Mouse (Mus musculus) bone marrow, adult 2 months (tissue): ENCODE data around the gene Pros1. TPM values are rescaled to one million over a fixed set of nuclear protein-coding genes. Genes with fewer than 3 reads are reported as not detected.

ENCODE experiments used
- H3K27ac ChIP-seq: fragments of 200-500 bp; 2 replicates; pipeline ENCODE4 v1.5.1; 2012; ENCODE audit warnings: low read depth, mild to moderate bottlenecking, control low read depth, inconsistent platforms, low read length; ENCODE audit not compliant: control insufficient read depth, poor library complexity, insufficient read depth
- H3K4me1 ChIP-seq: fragments of 200-500 bp; 2 replicates; pipeline ENCODE4 v1.6.1; 2011; ENCODE audit warnings: low read length; ENCODE audit not compliant: control insufficient read depth, insufficient read depth
- H3K4me3 ChIP-seq: fragments of 200-500 bp; replicated peaks from 2 replicates; pipeline ENCODE3; 2011; ENCODE audit warnings: mild to moderate bottlenecking, low read depth, low read length, control low read depth; ENCODE audit not compliant: control insufficient read depth
- CTCF ChIP-seq: fragments of 200-500 bp; IDR thresholded peaks from 2 replicates; pipeline ENCODE4 v1.5.1; 2011; ENCODE audit warnings: low read length, control low read depth; ENCODE audit not compliant: control insufficient read depth, insufficient read depth
- POLR2A ChIP-seq: fragments of 200-500 bp; IDR thresholded peaks from 2 replicates; pipeline ENCODE4 v1.6.1; 2011; ENCODE audit warnings: low read depth, mild to moderate bottlenecking, control low read depth, low read length, borderline replicate concordance; ENCODE audit not compliant: control insufficient read depth
- WGBS: fragments of 180-500 bp; shearing (Covaris S2); methylation state at CpG from one replicate; pipeline ENCODE4 v1.1.7; 2018; 5-methylcytosine and 5-hydroxymethylcytosine counted together
- polyA plus RNA-seq: library from polyadenylated mRNA; stranded (reverse); fragments of >200 nt; gene quantifications from 2 replicates; pipeline ENCODE4 v1.2.4, GENCODE M21; 2011; ENCODE audit warnings: low replicate concordance; ENCODE audit not compliant: missing spikeins, insufficient read depth, insufficient read length

The Pros1 gene
- polyA plus RNA-seq, 1 experiment: 8.6 TPM

DNA sequence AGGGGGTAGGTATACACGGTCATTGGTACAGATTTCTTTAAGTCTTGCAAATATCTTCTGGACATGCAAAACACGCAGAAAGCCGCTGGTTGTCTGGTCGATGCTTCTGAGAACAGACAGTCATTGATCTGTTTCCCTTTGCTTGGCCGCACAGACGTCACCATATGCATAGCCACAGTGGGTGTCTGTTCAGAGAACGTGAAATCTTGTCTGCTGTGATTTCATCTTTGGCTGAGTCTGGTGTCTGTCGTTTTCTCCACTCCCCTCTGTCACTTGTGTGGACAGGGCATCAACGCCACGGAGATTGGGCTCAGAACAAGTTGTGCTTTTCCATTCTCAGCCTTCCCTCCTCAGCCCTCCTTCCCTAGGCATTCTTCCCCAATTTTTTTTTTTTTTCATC, 87.7 kb downstream of the Pros1 start:
- no peak overlapping the region for H3K27ac ChIP-seq
- TF ChIP-seq CTCF: no peak
- TF ChIP-seq POLR2A: no peak
- H3K4me3 ChIP-seq: no peak overlapping the region
- 81% methylated on average over 10 of the region's 10 CpGs for WGBS
- no peaks in the 10 kb centered on the region for H3K4me1 ChIP-seq

DNA sequence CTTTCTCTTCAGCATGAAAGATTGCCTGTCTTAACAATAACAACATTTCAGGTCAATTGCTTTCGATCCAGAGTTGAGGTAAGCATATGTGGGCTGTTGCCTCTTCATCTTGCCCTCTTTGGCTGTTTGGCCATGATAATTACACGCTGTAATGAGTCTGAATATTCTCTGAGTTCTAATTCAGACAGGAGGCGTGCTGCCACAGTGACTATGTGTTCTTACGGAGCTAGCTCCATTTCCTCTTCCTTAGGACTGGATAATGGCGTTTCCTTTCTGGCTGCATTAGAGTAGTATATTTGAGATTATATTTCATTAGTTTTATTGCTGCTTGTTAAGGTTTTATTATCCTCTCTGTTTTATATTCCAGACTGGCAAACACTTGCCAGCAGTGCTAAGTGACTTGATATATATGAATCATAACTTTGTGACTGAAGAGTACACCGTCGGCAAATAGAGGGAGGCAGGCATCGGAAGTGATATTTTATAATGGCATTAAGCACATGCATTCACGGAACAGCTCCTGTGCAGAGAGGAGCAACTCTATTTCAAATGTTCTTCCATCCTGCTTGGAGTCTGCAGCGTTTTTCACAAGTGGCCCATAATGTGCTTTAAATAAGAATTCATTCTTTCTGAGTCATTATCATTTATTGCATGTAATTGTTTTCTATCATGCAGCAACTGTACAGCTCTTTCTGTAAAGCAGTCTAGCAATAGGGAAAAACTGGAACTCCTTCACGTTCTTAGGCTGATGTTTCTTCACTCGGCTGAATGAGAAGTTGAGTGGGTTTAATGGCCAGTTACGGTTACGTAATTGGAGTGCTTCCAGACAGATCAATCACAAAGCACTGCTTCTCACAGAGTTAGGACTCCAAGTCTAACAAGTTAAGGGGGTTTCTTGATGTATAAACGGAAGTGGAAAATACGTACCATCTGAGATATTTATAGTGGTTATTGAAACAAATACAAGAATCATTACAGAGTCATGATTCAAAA, 88.6 kb downstream of the Pros1 start:
- Histone ChIP-seq H3K4me3 (no peak overlapping the region), H3K27ac (no peak overlapping the region), H3K4me1 (no peaks in the 10 kb centered on the region)
- no peak for TF ChIP-seq CTCF
- TF ChIP-seq POLR2A: no peak
- whole genome bisulfite sequencing: 73% methylated on average over 16 of the region's 16 CpGs

DNA sequence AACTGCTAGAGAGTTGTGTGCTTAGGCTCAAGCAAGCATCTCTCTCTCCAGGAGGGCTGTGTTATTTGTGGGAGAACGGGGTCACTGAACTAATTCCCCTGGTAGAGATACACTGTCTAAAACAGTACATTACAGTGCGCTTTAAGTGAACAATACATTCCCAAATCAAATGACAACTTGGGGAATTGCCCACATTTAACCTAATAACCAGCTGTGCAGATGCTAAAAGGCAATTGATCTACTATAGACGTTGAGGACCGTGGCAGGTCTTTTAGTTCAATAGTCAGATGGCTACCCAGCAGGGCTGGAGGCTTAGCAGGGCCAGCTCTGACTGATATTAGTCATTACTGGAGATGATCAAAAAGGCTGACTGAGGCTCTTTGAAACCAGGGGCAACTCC, 104.4 kb downstream of the Pros1 start:
- TF ChIP-seq POLR2A (no peak), CTCF (no peak)
- H3K4me1 ChIP-seq: no peaks in the 10 kb centered on the region
- WGBS: 87% methylated on average over 4 of the region's 4 CpGs

DNA sequence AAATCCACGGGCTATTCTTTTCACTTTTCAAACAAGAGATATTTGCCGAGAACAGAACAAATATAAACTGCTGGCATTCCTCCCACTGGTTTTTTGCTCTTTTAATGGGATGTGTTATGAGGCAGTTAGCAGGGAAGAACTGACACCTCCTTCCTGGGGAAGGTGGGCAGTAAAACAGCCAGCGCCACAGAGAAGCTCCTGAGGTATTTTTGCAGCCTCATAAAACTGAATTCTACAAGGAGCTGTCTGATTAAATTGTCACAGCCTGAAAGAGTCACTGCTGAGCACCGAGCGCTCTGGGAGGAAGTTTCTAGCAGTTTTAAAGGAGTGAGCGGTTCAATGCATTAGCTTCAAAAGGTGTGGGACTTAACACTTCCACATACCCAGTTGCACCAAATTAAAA, 110.3 kb downstream of the Pros1 start:
- TF ChIP-seq CTCF: no peak
- TF ChIP-seq POLR2A: no peak
- 62% methylated on average over 6 of the region's 6 CpGs for WGBS
- Histone ChIP-seq H3K27ac (no peak overlapping the region), H3K4me1 (no peaks in the 10 kb centered on the region), H3K4me3 (no peak overlapping the region)

More for the DNA sequence above, 104.4 kb downstream of the Pros1 start:
- Histone ChIP-seq H3K4me3 (no peak overlapping the region), H3K27ac (no peak overlapping the region)

DNA sequence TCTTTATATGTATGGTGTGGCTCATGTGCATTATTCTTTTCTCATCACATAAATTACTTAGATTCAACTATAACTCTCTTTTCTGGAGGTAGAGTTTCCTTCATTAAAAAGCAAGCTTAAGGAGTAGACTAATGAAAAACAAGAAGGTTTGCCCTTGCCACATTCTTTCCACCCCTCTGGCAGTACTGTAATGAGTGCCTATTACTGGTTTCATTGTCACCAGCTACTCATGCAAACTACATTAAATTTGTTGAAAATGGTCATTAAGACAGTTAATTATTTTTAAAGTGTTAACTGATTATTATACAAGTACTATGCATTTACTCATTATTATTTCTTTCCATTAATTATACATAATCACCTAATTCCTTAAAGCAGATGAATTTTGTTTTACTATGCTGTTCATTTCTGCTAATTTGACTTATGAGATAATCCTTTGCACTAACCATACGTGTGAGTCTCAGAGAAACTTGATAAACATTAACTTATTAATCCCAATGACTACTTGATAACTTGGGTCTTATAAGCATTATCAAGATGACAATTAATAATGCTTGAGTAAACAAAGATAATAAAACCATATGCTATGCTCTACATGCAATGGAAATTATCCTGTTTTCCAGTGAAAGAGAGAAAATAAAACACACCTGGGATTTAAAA, 117.7 kb downstream of the Pros1 start:
- 66% methylated on average over 1 of the region's 1 CpGs for WGBS
- no peak overlapping the region for H3K4me3 ChIP-seq
- no peaks in the 10 kb centered on the region for H3K4me1 ChIP-seq
- H3K27ac ChIP-seq: no peak overlapping the region
- no peak for TF ChIP-seq POLR2A
- no peak for TF ChIP-seq CTCF

DNA sequence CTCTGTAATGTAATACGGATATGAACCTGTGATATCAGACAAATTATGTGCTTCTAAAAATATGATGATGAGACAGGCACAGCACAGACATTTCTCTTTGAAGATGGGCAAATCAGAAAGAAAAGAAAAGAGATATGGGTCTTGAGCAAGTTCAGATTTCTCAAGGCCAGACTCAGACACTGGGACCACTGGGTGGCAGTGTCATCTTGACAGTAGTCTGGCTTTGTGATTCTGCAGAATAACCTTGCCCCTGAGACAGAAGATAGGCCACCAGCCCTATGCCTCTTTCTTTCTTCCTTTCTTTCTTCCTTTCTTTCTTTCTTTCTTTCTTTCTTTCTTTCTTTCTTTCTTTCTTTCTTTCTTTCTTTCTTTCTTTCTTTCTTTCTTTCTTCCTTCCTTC, 120.8 kb downstream of the Pros1 start:
- Histone ChIP-seq H3K4me3 (no peak overlapping the region), H3K27ac (no peak overlapping the region), H3K4me1 (no peaks in the 10 kb centered on the region)
- TF ChIP-seq CTCF (no peak), POLR2A (no peak)
- 68% methylated on average over 1 of the region's 1 CpGs for WGBS

Other genes starting within 250 kb of the Pros1 start
- 3.5 and 11.3 TPM in 2 replicates for gene Nsun3, start 67.5 kb upstream of the Pros1 start, polyA plus RNA-seq
- not detected in 2 replicates for gene Stx19, start 39.6 kb upstream of the Pros1 start, polyA plus RNA-seq
- 3.1 and 3.5 TPM in 2 replicates for gene Arl13b, start 7.3 kb upstream of the Pros1 start, polyA plus RNA-seq